Mouse (Mus musculus) stomach, postnatal 0 days (tissue): ENCODE data around the gene Pard6a. TPM values are rescaled to one million over a fixed set of nuclear protein-coding genes. Genes with fewer than 3 reads are reported as not detected.

ENCODE experiments used
- ATAC-seq: fragments of 200-750 bp; cut with Nextera tagmentation; 2 replicates; pipeline ENCODE4 v1.8.0; 2017; ENCODE audit not compliant: low FRiP score, low TSS enrichment
- DNase-seq: peaks from one replicate; pipeline ENCODE4 v3.0.0-alpha.2; 2016; ENCODE audit warnings: low spot score
- H3K27ac ChIP-seq: fragments of 300-500 bp; sonication (generic); replicated peaks from 2 replicates; pipeline ENCODE4 v1.5.1; 2014; ENCODE audit warnings: mild to moderate bottlenecking, control low read depth
- H3K27me3 ChIP-seq: fragments of 300-500 bp; sonication (generic); 2 replicates; pipeline ENCODE4 v1.6.1; 2014; ENCODE audit warnings: low read length; ENCODE audit not compliant: control insufficient read depth, insufficient read depth
- H3K36me3 ChIP-seq: fragments of 300-500 bp; sonication (generic); 2 replicates; pipeline ENCODE4 v1.6.1; 2014; ENCODE audit warnings: low read length, mixed read lengths; ENCODE audit not compliant: control insufficient read depth, insufficient read depth
- H3K4me1 ChIP-seq: fragments of 300-500 bp; sonication (generic); replicated peaks from 2 replicates; pipeline ENCODE4 v1.6.1; 2014; ENCODE audit warnings: antibody characterized with exemption; ENCODE audit not compliant: control insufficient read depth, insufficient read depth
- H3K4me2 ChIP-seq: fragments of 300-500 bp; sonication (generic); replicated peaks from 2 replicates; pipeline ENCODE4 v1.6.1; 2014; ENCODE audit warnings: low read depth, mild to moderate bottlenecking, control low read depth, moderate library complexity
- H3K4me3 ChIP-seq: fragments of 300-500 bp; sonication (generic); 2 replicates; pipeline ENCODE4 v1.5.1; 2014; ENCODE audit warnings: low read depth, low read length, control low read depth
- H3K9ac ChIP-seq: fragments of 300-500 bp; sonication (generic); 2 replicates; pipeline ENCODE4 v1.6.1; 2014; ENCODE audit warnings: mild to moderate bottlenecking, low read length, control low read depth, mixed read lengths
- H3K9me3 ChIP-seq: fragments of 300-500 bp; sonication (generic); 2 replicates; pipeline ENCODE4 v1.6.1; 2016; ENCODE audit warnings: low read length; ENCODE audit not compliant: control insufficient read depth
- CTCF ChIP-seq: IDR thresholded peaks from 2 replicates; pipeline ENCODE4 v1.5.1; 2016; ENCODE audit warnings: antibody characterized with exemption, low read depth, mild to moderate bottlenecking, moderate library complexity
- EP300 ChIP-seq: optimal IDR thresholded peaks from 2 replicates; pipeline ENCODE3; 2016; ENCODE audit warnings: antibody characterized with exemption
- WGBS: fragments of 180-500 bp; shearing (Covaris S2); extraction: QIAGEN DNeasy Blood & Tissue Kit; methylation state at CpG from one replicate; pipeline ENCODE4 v1.1.7; 2014; 5-methylcytosine and 5-hydroxymethylcytosine counted together
- polyA plus RNA-seq: library from polyadenylated mRNA; unstranded; fragments of >200 nt; fragmentation: Nextera tagmentation; extraction: Ambion mirVana; gene quantifications from 2 replicates; pipeline ENCODE4 v1.2.1, GENCODE M21; 2015

The Pard6a gene
- polyA plus RNA-seq, 1 experiment from 2014 or later: 12.4 TPM

- H3K4me3 ChIP-seq: peak overlapping the region; percentile 13; the same call in 1 of the 2 replicates
- peaks cover 5% of the 10 kb centered on the region for H3K4me1 ChIP-seq
- DNase-seq (peak; percentile 93), ATAC-seq (peak; percentile 81)
- WGBS: 11% methylated on average over 11 of the region's 11 CpGs
- no peak overlapping the region for H3K9ac ChIP-seq
- H3K36me3 ChIP-seq: no peaks in the 10 kb centered on the region
- no peak for TF ChIP-seq EP300
- no peak for TF ChIP-seq CTCF
- no peaks in the 10 kb centered on the region for H3K27me3 ChIP-seq
- H3K9me3 ChIP-seq: no peaks in the 10 kb centered on the region
- peak overlapping the region; percentile 58 for H3K27ac ChIP-seq
- peak overlapping the region; percentile 40 for H3K4me2 ChIP-seq
These were observed 49.7 kb downstream of the Pard6a start for GRCm38 (mm10) chr8:105750606-105751005.

Other genes with a start within 250 kb of the Pard6a start
- 89.9 and 99.8 TPM in 2 replicates for gene Tppp3, start 229.6 kb upstream of the Pard6a start, polyA plus RNA-seq
- gene Zdhhc1, start 204.2 kb upstream of the Pard6a start, polyA plus RNA-seq: 15.6 and 17.2 TPM in 2 replicates
- gene Hsd11b2, start 182.4 kb upstream of the Pard6a start, polyA plus RNA-seq: 2.5 and 2.8 TPM in 2 replicates
- gene Atp6v0d1, start 135.1 kb upstream of the Pard6a start, polyA plus RNA-seq: 96.2 and 101 TPM in 2 replicates
- gene Ripor1, start 95.9 kb upstream of the Pard6a start, polyA plus RNA-seq: 8.9 and 9.3 TPM in 2 replicates
- gene Ctcf, start 64.6 kb upstream of the Pard6a start, polyA plus RNA-seq: 43.3 and 56.6 TPM in 2 replicates
- 0.45 and 0.98 TPM in 2 replicates for gene Agrp, start 63.8 kb upstream of the Pard6a start, polyA plus RNA-seq
- gene Carmil2, start 14.9 kb upstream of the Pard6a start, polyA plus RNA-seq: 0.58 and 0.61 TPM in 2 replicates
- gene Acd, start within 50 bp of the Pard6a start, polyA plus RNA-seq: 26.7 and 30.7 TPM in 2 replicates
- gene 4933405L10Rik, start 6.5 kb downstream of the Pard6a start, polyA plus RNA-seq: 0.08 and 0.13 TPM in 2 replicates
- 5.4 and 5.8 TPM in 2 replicates for gene Enkd1, start 7.1 kb downstream of the Pard6a start, polyA plus RNA-seq
- gene Gfod2, start 57.5 kb downstream of the Pard6a start, polyA plus RNA-seq: 14.5 and 16.9 TPM in 2 replicates
- 7.1 TPM in 2 replicates for gene Ranbp10, start 126.2 kb downstream of the Pard6a start, polyA plus RNA-seq
- not detected in 2 replicates for gene Tsnaxip1, start 126.6 kb downstream of the Pard6a start, polyA plus RNA-seq
- gene Cenpt, start 152.1 kb downstream of the Pard6a start, polyA plus RNA-seq: 14.2 and 15.1 TPM in 2 replicates
- gene Thap11, start 154.0 kb downstream of the Pard6a start, polyA plus RNA-seq: 36.8 and 37.8 TPM in 2 replicates
- 83.5 and 103 TPM in 2 replicates for gene Nutf2, start 159.4 kb downstream of the Pard6a start, polyA plus RNA-seq
- gene Edc4, start 179.7 kb downstream of the Pard6a start, polyA plus RNA-seq: 13.7 and 14.8 TPM in 2 replicates
- gene Nrn1l, start 192.4 kb downstream of the Pard6a start, polyA plus RNA-seq: 0.40 TPM in 1 of 2 replicates, not detected in the other
- 13.4 and 14.8 TPM in 2 replicates for gene Pskh1, start 199.3 kb downstream of the Pard6a start, polyA plus RNA-seq
- 0.22 and 0.85 TPM in 2 replicates for gene Ctrl, start 232.7 kb downstream of the Pard6a start, polyA plus RNA-seq
- 65.9 and 68.0 TPM in 2 replicates for gene Psmb10, start 237.3 kb downstream of the Pard6a start, polyA plus RNA-seq
- 0.75 and 0.77 TPM in 2 replicates for gene Lcat, start 242.2 kb downstream of the Pard6a start, polyA plus RNA-seq